Mouse (Mus musculus) hindbrain, embryonic 12.5 days (tissue): ENCODE data around the gene 2200002J24Rik. TPM values are rescaled to one million over a fixed set of nuclear protein-coding genes. Genes with fewer than 3 reads are reported as not detected.
"Not testable (repeated sequence)": the region's sequence is repeated elsewhere in the genome, so short reads cannot be mapped to it uniquely, and the experiment has no call there.

ENCODE experiments used
- ATAC-seq: fragments of 200-750 bp; cut with Nextera tagmentation; 2 replicates; pipeline ENCODE4 v1.8.0; 2017; ENCODE audit warnings: moderate TSS enrichment; ENCODE audit not compliant: low FRiP score
- H3K27ac ChIP-seq: fragments of 300-500 bp; sonication (generic); 2 replicates; pipeline ENCODE4 v1.5.1; 2016; ENCODE audit warnings: mild to moderate bottlenecking
- H3K27me3 ChIP-seq: fragments of 300-500 bp; sonication (generic); 2 replicates; pipeline ENCODE4 v1.6.1; 2016; ENCODE audit warnings: mild to moderate bottlenecking
- H3K36me3 ChIP-seq: fragments of 300-500 bp; sonication (generic); 2 replicates; pipeline ENCODE4 v1.6.1; 2016; ENCODE audit warnings: mild to moderate bottlenecking
- H3K4me1 ChIP-seq: fragments of 300-500 bp; sonication (generic); 2 replicates; pipeline ENCODE4 v1.6.1; 2016
- H3K4me2 ChIP-seq: fragments of 300-500 bp; sonication (generic); replicated peaks from 2 replicates; pipeline ENCODE4 v1.6.1; 2016; ENCODE audit warnings: mild to moderate bottlenecking
- H3K4me3 ChIP-seq: fragments of 300-500 bp; sonication (generic); 2 replicates; pipeline ENCODE4 v1.5.1; 2016; ENCODE audit warnings: mild to moderate bottlenecking
- H3K9ac ChIP-seq: fragments of 300-500 bp; sonication (generic); 2 replicates; pipeline ENCODE4 v1.6.1; 2016; ENCODE audit warnings: mild to moderate bottlenecking, moderate library complexity
- H3K9me3 ChIP-seq: fragments of 300-500 bp; sonication (generic); replicated peaks from 2 replicates; pipeline ENCODE4 v1.6.1; 2016; ENCODE audit warnings: mild to moderate bottlenecking
- WGBS: fragments of 180-500 bp; shearing (Covaris S2); methylation state at CpG from one replicate; pipeline ENCODE4 v1.1.7; 2016; 5-methylcytosine and 5-hydroxymethylcytosine counted together
- polyA plus RNA-seq: library from polyadenylated mRNA; unstranded; fragments of >200 nt; fragmentation: Nextera tagmentation; extraction: Ambion mirVana; gene quantifications from 2 replicates; pipeline ENCODE4 v1.2.1, GENCODE M21; 2016

The 2200002J24Rik gene
- polyA plus RNA-seq, 1 experiment from 2014 or later, result not detected

DNA sequence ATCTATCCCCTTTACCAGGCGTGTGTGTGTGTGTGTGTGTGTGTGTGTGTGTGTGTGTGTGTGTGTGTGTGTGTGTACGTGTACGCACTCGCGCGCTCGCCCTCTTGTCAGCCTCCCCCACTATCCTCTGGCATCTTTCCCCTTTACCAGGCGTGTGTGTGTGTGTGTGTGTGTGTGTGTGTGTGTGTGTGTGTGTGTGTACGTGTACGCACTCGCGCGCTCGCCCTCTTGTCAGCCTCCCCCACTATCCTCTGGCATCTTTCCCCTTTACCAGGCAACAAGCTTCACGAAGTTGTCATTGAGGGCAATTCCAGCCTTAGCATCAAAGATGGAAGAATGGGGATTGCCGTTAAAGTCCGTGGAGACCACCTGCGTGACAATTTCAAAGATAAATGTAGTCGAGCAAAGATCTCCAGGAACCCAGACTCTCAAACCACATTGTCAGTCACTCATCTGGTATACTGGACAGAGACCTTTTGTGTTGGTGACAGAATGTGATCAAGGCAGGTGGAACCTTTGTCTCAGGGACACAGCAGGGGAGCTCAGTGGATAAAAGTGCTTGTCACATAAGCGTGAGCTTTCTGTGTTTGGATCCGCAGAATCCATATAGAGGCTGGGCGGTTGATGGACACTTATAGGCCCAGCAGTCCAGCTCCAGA, 31.5 kb downstream of the 2200002J24Rik start:
- not testable (repeated sequence) for H3K27me3 ChIP-seq, ATAC-seq, H3K9me3 ChIP-seq
- 13% methylated on average over 17 of the region's 22 CpGs for WGBS
- H3K4me3 ChIP-seq, result peak overlapping the region; percentile 63
- peak overlapping the region; percentile 83 for H3K9ac ChIP-seq
- peaks cover 28% of the 10 kb centered on the region for H3K4me1 ChIP-seq
- peak overlapping the region; percentile 94 for H3K27ac ChIP-seq
- peak overlapping the region; percentile 71 for H3K4me2 ChIP-seq
- peaks cover 49% of the 10 kb centered on the region for H3K36me3 ChIP-seq

GRCm38 (mm10) chr7:30736211-30736610, 37.5 kb downstream of the 2200002J24Rik start:
- Histone ChIP-seq H3K9me3 (no peaks in the 10 kb centered on the region), H3K27ac (no peak overlapping the region), H3K4me3 (no peak overlapping the region), H3K9ac (no peak overlapping the region), H3K4me2 (no peak overlapping the region), H3K36me3 (peaks cover 70% of the 10 kb centered on the region), H3K27me3 (no peaks in the 10 kb centered on the region), H3K4me1 (peaks cover 7% of the 10 kb centered on the region)
- WGBS, result 86% methylated on average over 3 of the region's 3 CpGs
- no peak for ATAC-seq

GRCm38 (mm10) chr7:30742570-30742969, 43.8 kb downstream of the 2200002J24Rik start:
- peaks cover 25% of the 10 kb centered on the region for H3K36me3 ChIP-seq
- H3K9ac ChIP-seq, H3K4me2 ChIP-seq, ATAC-seq, H3K27ac ChIP-seq, H3K9me3 ChIP-seq, H3K4me1 ChIP-seq, H3K27me3 ChIP-seq, H3K4me3 ChIP-seq: not testable (repeated sequence)
- WGBS, result 92% methylated on average over 2 of the region's 2 CpGs

- ATAC-seq, H3K27ac ChIP-seq, H3K9ac ChIP-seq, H3K4me3 ChIP-seq, H3K27me3 ChIP-seq, H3K4me1 ChIP-seq, H3K9me3 ChIP-seq, H3K4me2 ChIP-seq: not testable (repeated sequence)
- peaks cover 18% of the 10 kb centered on the region for H3K36me3 ChIP-seq
- WGBS, result 60% methylated on average over 1 of the region's 4 CpGs
Observed at GRCm38 (mm10) chr7:30743617-30744016, 44.9 kb downstream of the 2200002J24Rik start, which contains the start of gene Gapdhs. Gapdhs (minus strand) TSS chr7:30743681.

- peaks cover 18% of the 10 kb centered on the region for H3K36me3 ChIP-seq
- no peak overlapping the region for H3K4me3 ChIP-seq
- no peaks in the 10 kb centered on the region for H3K9me3 ChIP-seq
- no peaks in the 10 kb centered on the region for H3K27me3 ChIP-seq
- no peak overlapping the region for H3K9ac ChIP-seq
- 52% methylated on average over 4 of the region's 4 CpGs for WGBS
- H3K4me1 ChIP-seq, result no peaks in the 10 kb centered on the region
- H3K4me2 ChIP-seq, result no peak overlapping the region
- H3K27ac ChIP-seq, result no peak overlapping the region
- ATAC-seq, result no peak
Observed at GRCm38 (mm10) chr7:30744022-30744598, 45.4 kb downstream of the 2200002J24Rik start.

DNA sequence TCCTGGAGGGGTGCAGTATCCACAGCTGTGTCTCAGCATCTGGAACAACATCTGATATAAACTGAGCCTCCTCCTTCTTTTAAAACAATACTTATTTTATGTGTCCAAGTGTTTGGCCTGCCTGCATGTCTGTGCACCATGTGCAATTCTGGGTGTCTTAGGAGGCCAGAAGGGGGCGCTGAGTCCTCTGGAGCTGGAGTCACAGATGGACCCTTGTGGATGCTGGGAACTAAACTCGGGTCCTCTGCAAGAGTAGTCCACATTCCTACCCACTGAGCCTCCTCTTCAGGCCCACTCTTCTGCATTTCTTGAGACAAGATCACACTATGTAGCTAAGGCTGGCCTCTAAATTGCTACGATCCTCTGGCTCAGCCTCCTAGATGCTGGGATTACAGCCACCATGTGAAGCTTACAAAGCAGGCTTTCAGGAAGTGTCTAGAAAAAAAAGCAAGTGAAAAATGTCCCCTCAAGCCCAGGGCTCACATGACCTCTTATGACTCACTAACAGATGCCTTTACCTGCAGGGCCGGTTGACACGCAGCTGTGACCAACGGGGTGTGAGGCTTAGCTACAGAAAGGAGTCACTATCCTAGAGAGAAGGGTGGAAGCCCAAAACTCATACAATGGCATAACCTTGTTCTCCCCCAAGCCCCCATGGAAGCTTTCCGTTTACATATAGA, 48.9 kb downstream of the 2200002J24Rik start:
- Histone ChIP-seq H3K27me3 (no peaks in the 10 kb centered on the region), H3K27ac (no peak overlapping the region), H3K4me1 (no peaks in the 10 kb centered on the region), H3K4me3 (no peak overlapping the region), H3K36me3 (peaks cover 6% of the 10 kb centered on the region; the same call in 1 of the 2 replicates), H3K9ac (no peak overlapping the region), H3K9me3 (no peaks in the 10 kb centered on the region), H3K4me2 (no peak overlapping the region)
- 87% methylated on average over 7 of the region's 7 CpGs for WGBS
- ATAC-seq, result no peak

Other genes starting within 250 kb of the 2200002J24Rik start
- 16.1 and 23.9 TPM in 2 replicates for gene Kirrel2, start 241.2 kb upstream of the 2200002J24Rik start, polyA plus RNA-seq
- 3.8 and 5.2 TPM in 2 replicates for gene Nphs1, start 240.6 kb upstream of the 2200002J24Rik start, polyA plus RNA-seq
- gene Prodh2, start 205.3 kb upstream of the 2200002J24Rik start, polyA plus RNA-seq, result not detected in 2 replicates
- gene Arhgap33, start 163.9 kb upstream of the 2200002J24Rik start, polyA plus RNA-seq, result 88.6 and 98.9 TPM in 2 replicates
- 5.7 and 7.1 TPM in 2 replicates for gene Hspb6, start 146.7 kb upstream of the 2200002J24Rik start, polyA plus RNA-seq
- gene Proser3, start 146.6 kb upstream of the 2200002J24Rik start, polyA plus RNA-seq, result 11.3 and 12.6 TPM in 2 replicates
- gene Lin37, start 139.1 kb upstream of the 2200002J24Rik start, polyA plus RNA-seq, result 52.4 and 55.2 TPM in 2 replicates
- 80.6 and 87.5 TPM in 2 replicates for gene U2af1l4, start 135.6 kb upstream of the 2200002J24Rik start, polyA plus RNA-seq
- gene Gm49396, start 135.6 kb upstream of the 2200002J24Rik start, polyA plus RNA-seq, result 18.1 and 19.5 TPM in 2 replicates
- 128 and 139 TPM in 2 replicates for gene Psenen, start 135.3 kb upstream of the 2200002J24Rik start, polyA plus RNA-seq
- gene Igflr1, start 133.5 kb upstream of the 2200002J24Rik start, polyA plus RNA-seq, result 4.2 and 6.3 TPM in 2 replicates
- gene Kmt2b, start 110.2 kb upstream of the 2200002J24Rik start, polyA plus RNA-seq, result 8.8 and 9.9 TPM in 2 replicates
- 0.17 and 0.39 TPM in 2 replicates for gene Zbtb32, start 100.0 kb upstream of the 2200002J24Rik start, polyA plus RNA-seq
- gene Upk1a, start 86.1 kb upstream of the 2200002J24Rik start, polyA plus RNA-seq, result 0.21 and 0.35 TPM in 2 replicates
- gene Cox6b1, start 72.8 kb upstream of the 2200002J24Rik start, polyA plus RNA-seq, result 737 and 880 TPM in 2 replicates
- gene Etv2, start 63.1 kb upstream of the 2200002J24Rik start, polyA plus RNA-seq, result not detected in 2 replicates
- gene Rbm42, start 48.6 kb upstream of the 2200002J24Rik start, polyA plus RNA-seq, result 153 and 160 TPM in 2 replicates
- gene Haus5, start 33.9 kb upstream of the 2200002J24Rik start, polyA plus RNA-seq, result 35.4 and 38.4 TPM in 2 replicates
- not detected in 2 replicates for gene Pmis2, start 27.3 kb upstream of the 2200002J24Rik start, polyA plus RNA-seq
- 0.93 and 1.3 TPM in 2 replicates for gene Atp4a, start 13.3 kb downstream of the 2200002J24Rik start, polyA plus RNA-seq
- gene Tmem147, start 30.6 kb downstream of the 2200002J24Rik start, polyA plus RNA-seq, result 147 and 164 TPM in 2 replicates
- gene Gapdhs, start 44.8 kb downstream of the 2200002J24Rik start, polyA plus RNA-seq, result 0.76 and 1.1 TPM in 2 replicates
- 1.7 and 2.5 TPM in 2 replicates for gene Sbsn, start 52.5 kb downstream of the 2200002J24Rik start, polyA plus RNA-seq
- 0.59 and 0.67 TPM in 2 replicates for gene Dmkn, start 64.8 kb downstream of the 2200002J24Rik start, polyA plus RNA-seq
- not detected in 2 replicates for gene Krtdap, start 89.0 kb downstream of the 2200002J24Rik start, polyA plus RNA-seq
- gene Ffar2, start 124.8 kb downstream of the 2200002J24Rik start, polyA plus RNA-seq, result not detected in 2 replicates
- not detected in 2 replicates for gene Ffar3, start 157.3 kb downstream of the 2200002J24Rik start, polyA plus RNA-seq
- gene Ffar1, start 162.6 kb downstream of the 2200002J24Rik start, polyA plus RNA-seq, result not detected in 2 replicates
- not detected in 2 replicates for gene Cd22, start 181.4 kb downstream of the 2200002J24Rik start, polyA plus RNA-seq
- 0.56 and 0.61 TPM in 2 replicates for gene Mag, start 215.9 kb downstream of the 2200002J24Rik start, polyA plus RNA-seq
- gene Hamp2, start 225.8 kb downstream of the 2200002J24Rik start, polyA plus RNA-seq, result not detected in 2 replicates
- gene Hamp, start 245.1 kb downstream of the 2200002J24Rik start, polyA plus RNA-seq, result not detected in 2 replicates